Mouse (Mus musculus) erythroblast, embryonic 14.5 days (primary cell): ENCODE measurements around the gene Zfp536. TPM values are rescaled to one million over a fixed set of nuclear protein-coding genes. Genes with fewer than 3 reads are reported as not detected.

Experiments used
- H3K27me3 ChIP-seq: 2 replicates; pipeline ENCODE4 v1.6.1; 2012; ENCODE audit warnings: inconsistent platforms; ENCODE audit not compliant: control insufficient read depth
- H3K36me3 ChIP-seq: 2 replicates; pipeline ENCODE4 v1.6.1; 2012; ENCODE audit warnings: mild to moderate bottlenecking, inconsistent platforms; ENCODE audit not compliant: control insufficient read depth
- H3K4me1 ChIP-seq: 2 replicates; pipeline ENCODE4 v1.6.1; 2012; ENCODE audit warnings: inconsistent platforms; ENCODE audit not compliant: control insufficient read depth
- H3K4me3 ChIP-seq: replicated peaks from 2 replicates; pipeline ENCODE3; 2012; ENCODE audit warnings: moderate library complexity, mild to moderate bottlenecking, inconsistent platforms
- H3K9me3 ChIP-seq: 2 replicates; pipeline ENCODE4 v1.6.1; 2012; ENCODE audit warnings: low read length, inconsistent platforms, mixed read lengths; ENCODE audit not compliant: control insufficient read depth
- GATA1 ChIP-seq: IDR thresholded peaks from 2 replicates; pipeline ENCODE4 v1.6.1; 2012; ENCODE audit warnings: low read length, inconsistent platforms, mixed read lengths
- TAL1 ChIP-seq: IDR thresholded peaks from 3 replicates; pipeline ENCODE4 v1.6.1; 2012; ENCODE audit warnings: low read length, inconsistent platforms, mixed read lengths
- polyA plus RNA-seq: library from polyadenylated mRNA; stranded (reverse); fragments of >175 nt; gene quantifications from 2 replicates; pipeline ENCODE4 v1.2.3, GENCODE M21; 2012

Gene Zfp536
- polyA plus RNA-seq, 1 experiment: not detected

DNA sequence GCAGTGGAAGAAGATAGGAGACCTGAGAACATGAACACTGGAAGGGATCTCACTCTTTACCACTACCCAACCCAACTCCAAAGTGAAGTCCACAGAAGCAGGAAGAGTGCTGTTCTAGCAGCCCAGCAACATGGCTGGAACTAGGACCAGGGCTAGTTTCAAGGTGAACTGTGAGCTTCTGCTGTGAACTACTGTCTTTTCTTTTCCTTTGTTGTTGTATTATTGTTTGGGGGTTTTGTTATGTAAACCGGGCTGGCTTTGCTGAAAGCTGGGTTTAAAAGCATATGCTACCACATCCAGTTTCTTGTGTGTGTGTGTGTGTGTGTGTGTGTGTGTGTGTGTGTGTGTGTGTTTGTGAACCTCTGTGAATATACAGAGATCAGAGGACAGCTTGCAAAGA, 216.6 kb downstream of the Zfp536 start:
- Histone ChIP-seq H3K4me1 (no peaks in the 10 kb centered on the region), H3K36me3 (no peaks in the 10 kb centered on the region), H3K9me3 (no peaks in the 10 kb centered on the region), H3K4me3 (no peak overlapping the region), H3K27me3 (no peaks in the 10 kb centered on the region)
- TF ChIP-seq TAL1: no peak

DNA sequence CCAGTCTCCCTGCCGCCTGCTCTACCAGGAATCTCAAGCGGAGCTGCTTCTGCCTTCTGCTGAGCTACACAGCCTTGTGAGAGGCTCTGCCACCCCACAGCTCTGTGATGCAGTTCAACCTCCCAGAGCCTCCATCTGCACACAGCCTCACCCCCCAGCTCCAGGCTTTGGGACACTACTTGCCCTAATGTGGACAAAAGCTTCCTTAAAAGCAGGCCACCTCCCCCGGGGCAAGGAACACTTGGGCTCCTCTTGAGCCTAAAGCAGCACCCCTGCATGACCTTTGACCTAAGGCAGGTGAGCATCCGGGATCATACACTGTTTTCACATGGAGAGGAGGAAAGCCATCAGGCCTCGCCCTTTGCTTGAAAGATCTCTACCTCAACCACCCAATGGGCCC, 219.0 kb downstream of the Zfp536 start:
- no peaks in the 10 kb centered on the region for H3K9me3 ChIP-seq
- H3K4me3 ChIP-seq: no peak overlapping the region
- TF ChIP-seq GATA1 (no peak), TAL1 (no peak)
- H3K27me3 ChIP-seq: no peaks in the 10 kb centered on the region
- H3K4me1 ChIP-seq: no peaks in the 10 kb centered on the region
- H3K36me3 ChIP-seq: no peaks in the 10 kb centered on the region

DNA sequence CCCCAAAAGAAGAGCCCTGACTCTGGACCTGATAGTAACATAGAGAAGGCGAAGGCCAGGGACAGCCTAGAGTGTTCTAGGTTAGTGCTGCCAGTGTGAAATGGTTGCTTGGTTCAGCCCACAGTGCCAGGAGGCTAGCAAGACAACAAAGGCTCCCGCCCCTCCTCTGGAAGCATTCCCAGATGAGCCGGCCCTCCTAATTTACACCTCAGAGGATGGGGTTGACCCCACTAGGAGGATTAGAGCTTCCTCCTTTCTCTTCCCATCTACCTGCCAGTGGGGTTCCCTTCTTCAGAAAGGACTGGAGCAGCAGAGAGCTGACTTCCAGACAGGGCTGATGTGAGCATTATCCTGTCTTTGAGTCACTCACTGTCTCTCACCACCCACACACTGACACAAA, 219.8 kb downstream of the Zfp536 start:
- TF ChIP-seq TAL1 (no peak), GATA1 (no peak)
- peaks cover under 1% of the 10 kb centered on the region; the same call in 1 of the 2 replicates for H3K9me3 ChIP-seq

DNA sequence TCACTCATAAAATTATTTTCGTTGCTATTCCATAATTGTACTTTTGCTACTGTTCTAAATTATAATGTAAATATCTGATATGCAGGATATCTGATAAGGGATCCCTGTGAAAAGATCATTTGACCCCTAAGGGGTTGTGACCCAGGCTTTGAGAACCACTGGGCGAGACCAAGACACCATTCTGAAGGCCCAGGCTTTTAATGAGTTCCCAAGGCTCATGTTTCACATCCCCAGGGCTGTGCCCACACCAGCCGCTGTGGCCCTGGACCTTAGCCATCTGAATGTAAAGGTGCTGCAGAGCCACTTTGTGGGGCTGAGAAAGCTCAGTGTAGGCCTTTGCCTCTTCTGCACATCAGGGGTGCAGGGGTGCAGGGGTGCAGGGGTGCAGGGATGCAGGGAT, 221.1 kb downstream of the Zfp536 start:
- TF ChIP-seq GATA1: no peak
- TF ChIP-seq TAL1: no peak
- no peaks in the 10 kb centered on the region for H3K4me1 ChIP-seq
- no peak overlapping the region for H3K4me3 ChIP-seq
- H3K9me3 ChIP-seq: peaks cover 5% of the 10 kb centered on the region; the same call in 1 of the 2 replicates
- H3K27me3 ChIP-seq: no peaks in the 10 kb centered on the region
- no peaks in the 10 kb centered on the region for H3K36me3 ChIP-seq

More for the DNA sequence above, 219.8 kb downstream of the Zfp536 start:
- no peaks in the 10 kb centered on the region for H3K27me3 ChIP-seq
- H3K36me3 ChIP-seq: no peaks in the 10 kb centered on the region
- no peak overlapping the region for H3K4me3 ChIP-seq
- no peaks in the 10 kb centered on the region for H3K4me1 ChIP-seq

DNA sequence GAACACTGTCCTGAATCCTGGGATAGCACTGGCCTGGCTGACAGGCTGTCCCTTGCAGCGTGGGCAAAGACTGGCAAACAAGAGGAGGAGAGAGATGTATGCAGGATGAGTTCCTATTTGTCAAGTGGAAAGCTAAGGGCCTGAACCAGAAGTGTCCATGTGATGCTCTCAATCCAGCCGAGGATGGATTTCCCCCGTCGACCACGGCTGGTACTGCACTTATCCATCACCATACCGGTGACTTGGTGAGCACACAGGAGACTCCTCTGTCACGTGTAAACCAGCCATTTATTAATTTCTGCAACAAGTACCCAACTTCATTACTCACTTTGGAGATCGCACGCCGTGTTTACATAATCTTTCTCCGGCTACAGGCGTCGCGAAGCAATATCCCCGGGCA, 224.6 kb downstream of the Zfp536 start:
- H3K36me3 ChIP-seq: no peaks in the 10 kb centered on the region
- peaks cover 6% of the 10 kb centered on the region; the same call in 1 of the 2 replicates for H3K9me3 ChIP-seq
- H3K4me1 ChIP-seq: no peaks in the 10 kb centered on the region
- no peaks in the 10 kb centered on the region for H3K27me3 ChIP-seq
- no peak overlapping the region for H3K4me3 ChIP-seq
- no peak for TF ChIP-seq GATA1
- no peak for TF ChIP-seq TAL1

DNA sequence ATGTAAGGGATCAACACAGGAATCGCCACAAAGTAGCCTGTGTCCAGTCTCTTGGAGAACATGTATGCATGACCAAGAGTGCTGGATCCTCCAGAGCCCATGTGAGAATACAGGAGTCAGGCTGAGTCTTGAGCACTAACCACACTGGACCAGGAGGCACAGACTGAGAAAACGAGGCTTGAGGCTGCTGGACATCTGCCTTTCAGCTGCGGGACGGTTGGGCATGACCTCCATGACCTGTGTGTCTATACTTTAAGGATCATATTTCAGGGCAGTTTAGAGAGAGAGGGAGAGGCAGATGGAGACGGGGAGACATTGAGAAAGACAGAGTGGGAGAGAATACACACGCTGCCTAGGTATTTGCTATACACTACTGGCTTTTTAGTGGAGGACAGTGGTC, 229.4 kb downstream of the Zfp536 start:
- TF ChIP-seq GATA1 (no peak), TAL1 (no peak)
- peaks cover 7% of the 10 kb centered on the region; the same call in 1 of the 2 replicates for H3K9me3 ChIP-seq
- H3K4me1 ChIP-seq: no peaks in the 10 kb centered on the region
- no peak overlapping the region for H3K4me3 ChIP-seq
- no peaks in the 10 kb centered on the region for H3K36me3 ChIP-seq
- H3K27me3 ChIP-seq: no peaks in the 10 kb centered on the region

DNA sequence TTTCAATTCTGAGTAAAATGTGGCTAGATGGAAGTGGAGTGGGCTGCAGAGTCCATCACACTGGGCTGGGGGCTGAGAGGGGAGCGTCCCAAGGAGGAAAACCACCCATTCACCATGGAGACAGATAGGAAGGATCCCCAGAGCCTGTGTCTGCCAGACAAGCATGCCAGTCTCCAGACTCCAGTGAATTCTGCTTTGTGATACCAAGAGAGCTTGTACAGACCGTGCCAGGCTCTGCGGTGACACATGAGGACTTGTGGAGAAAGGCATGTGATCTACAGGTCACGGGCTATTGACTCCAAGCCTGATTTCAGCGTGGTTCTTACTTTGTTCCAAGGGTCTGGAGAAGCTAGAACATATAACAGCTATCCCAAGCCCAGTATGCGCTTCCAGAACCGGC, 230.5 kb downstream of the Zfp536 start:
- H3K27me3 ChIP-seq: no peaks in the 10 kb centered on the region
- TF ChIP-seq TAL1 (no peak), GATA1 (no peak)
- peaks cover 2% of the 10 kb centered on the region; the same call in 1 of the 2 replicates for H3K9me3 ChIP-seq
- H3K36me3 ChIP-seq: no peaks in the 10 kb centered on the region
- no peak overlapping the region for H3K4me3 ChIP-seq
- H3K4me1 ChIP-seq: no peaks in the 10 kb centered on the region

DNA sequence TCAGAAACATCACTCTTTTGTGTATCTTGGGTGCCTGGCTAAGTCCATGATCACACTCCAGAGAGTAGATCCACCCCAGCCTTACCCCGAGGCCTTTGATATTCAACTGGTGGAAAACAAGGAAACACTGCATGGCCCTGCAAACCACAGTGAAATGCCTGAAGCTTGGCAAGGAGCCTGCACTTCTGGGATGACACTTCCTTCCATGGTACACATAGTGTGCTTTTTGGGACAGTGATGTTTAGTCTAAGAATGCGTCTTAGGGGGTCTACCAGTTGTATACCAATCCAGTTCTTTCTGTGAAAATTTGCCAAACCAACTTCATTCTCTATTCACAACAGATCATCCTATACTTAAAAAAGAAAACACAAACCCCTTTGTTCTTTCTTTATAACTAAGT, 242.3 kb downstream of the Zfp536 start:
- Histone ChIP-seq H3K4me3 (no peak overlapping the region), H3K9me3 (no peaks in the 10 kb centered on the region), H3K4me1 (no peaks in the 10 kb centered on the region), H3K27me3 (no peaks in the 10 kb centered on the region), H3K36me3 (no peaks in the 10 kb centered on the region)
- no peak for TF ChIP-seq GATA1
- no peak for TF ChIP-seq TAL1

DNA sequence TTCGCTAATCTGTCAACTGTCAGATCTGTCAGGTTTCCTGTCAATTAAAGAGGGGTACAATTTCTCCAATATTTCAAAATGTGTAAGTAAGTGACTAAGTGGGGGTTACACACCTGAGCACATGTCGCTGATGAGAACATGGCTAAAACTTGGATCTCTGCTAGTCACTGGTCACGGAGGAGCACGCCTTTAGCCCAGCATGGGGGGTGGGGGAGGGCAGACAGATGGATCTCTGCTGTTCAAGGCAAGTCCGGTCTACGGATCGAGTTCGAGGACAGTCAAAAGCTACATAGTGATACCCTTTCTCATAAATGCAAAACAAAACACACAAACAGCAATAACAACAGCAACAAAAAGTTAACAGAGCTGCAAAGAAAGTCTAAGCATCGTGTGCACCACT, 245.1 kb downstream of the Zfp536 start:
- Histone ChIP-seq H3K4me1 (no peaks in the 10 kb centered on the region), H3K27me3 (no peaks in the 10 kb centered on the region), H3K36me3 (no peaks in the 10 kb centered on the region), H3K4me3 (no peak overlapping the region), H3K9me3 (no peaks in the 10 kb centered on the region)
- TF ChIP-seq GATA1 (no peak), TAL1 (no peak)

DNA sequence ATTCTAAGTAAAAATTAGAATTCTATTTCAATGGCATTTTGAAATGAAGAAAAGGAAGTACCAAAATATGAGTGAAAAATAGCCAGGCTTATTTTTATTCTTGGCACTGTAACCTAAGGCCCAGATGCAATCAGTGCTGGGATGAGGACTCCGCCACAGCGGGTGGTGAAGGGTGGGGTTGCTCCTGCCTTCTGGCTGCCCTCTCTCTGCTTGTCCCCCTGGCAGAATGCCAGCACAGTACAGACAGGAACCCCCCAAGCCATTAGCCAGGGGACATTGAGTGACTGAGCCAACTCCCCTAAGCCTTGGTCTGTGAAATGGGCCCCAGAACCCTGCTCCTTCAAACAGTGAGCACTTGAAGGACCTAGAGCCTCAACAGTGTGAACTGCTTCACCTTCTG, 245.6 kb downstream of the Zfp536 start:
- Histone ChIP-seq H3K4me3 (no peak overlapping the region), H3K36me3 (no peaks in the 10 kb centered on the region), H3K27me3 (no peaks in the 10 kb centered on the region), H3K4me1 (no peaks in the 10 kb centered on the region), H3K9me3 (no peaks in the 10 kb centered on the region)
- TF ChIP-seq GATA1 (no peak), TAL1 (no peak)
